Mouse (Mus musculus) G1E (cell line): ENCODE measurements around the gene Nbeal2.

Experiments used
- CTCF ChIP-seq: IDR thresholded peaks from 2 replicates; pipeline ENCODE4 v1.5.1; 2012; ENCODE audit warnings: low read depth, low read length, inconsistent platforms, mixed read lengths
- GATA1 ChIP-seq: IDR thresholded peaks from 2 replicates; pipeline ENCODE4 v1.6.1; 2012; ENCODE audit warnings: borderline replicate concordance, low read length, inconsistent platforms, mixed read lengths
- GATA2 ChIP-seq: IDR thresholded peaks from 2 replicates; pipeline ENCODE4 v1.6.1; 2012; ENCODE audit warnings: low read depth, low read length, inconsistent platforms, borderline replicate concordance
- POLR2AphosphoS5 ChIP-seq: IDR thresholded peaks from 2 replicates; pipeline ENCODE4 v1.6.1; 2012; ENCODE audit warnings: low read depth, low read length, inconsistent platforms; ENCODE audit not compliant: insufficient replicate concordance
- TAL1 ChIP-seq: conservative IDR thresholded peaks from 2 replicates; pipeline ENCODE4 v1.6.1; 2012; ENCODE audit warnings: low read depth, low read length, inconsistent platforms, mixed read lengths

GRCm38 (mm10) chr9:110651931-110652722, 1.8 kb downstream of the Nbeal2 start:
- TF ChIP-seq POLR2AphosphoS5 (no peak), CTCF (no peak), TAL1 (no peak), GATA1 (no peak), GATA2 (no peak)
